Mouse (Mus musculus) forelimb bud, embryonic 11.5 days (tissue): Measurements from ENCODE around the gene Crygn.

Source experiments
- DNase-seq: peaks from one replicate; pipeline ENCODE4 v3.0.0-alpha.2; 2012; ENCODE audit warnings: low read depth, low spot score

Gene Crygn

DNA sequence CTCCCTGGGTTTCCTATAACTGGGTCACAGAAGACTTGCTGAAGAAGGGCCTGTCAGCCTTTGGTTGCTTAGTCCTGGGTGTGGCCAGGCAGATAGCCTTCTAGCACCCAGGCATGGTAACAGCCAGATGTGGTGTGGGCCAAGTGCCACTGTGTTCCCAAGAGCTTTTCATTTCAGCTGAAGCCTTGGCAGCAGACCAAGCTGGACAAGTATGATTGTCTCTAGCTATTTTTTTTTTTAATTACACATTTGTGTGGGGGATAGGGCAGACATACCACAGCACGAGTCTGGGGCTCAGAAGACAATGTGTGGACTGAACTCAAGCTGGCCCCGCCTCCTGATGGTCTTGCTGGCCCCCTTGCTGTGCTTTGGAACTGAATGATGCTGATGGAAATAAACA is 47.8 kb downstream of the Crygn start:
- no peak for DNase-seq

- DNase-seq, result no peak
These were observed 53.2 kb downstream of the Crygn start for GRCm38 (mm10) chr5:24704615-24705014.

GRCm38 (mm10) chr5:24701271-24701670 is 56.5 kb downstream of the Crygn start:
- DNase-seq, result no peak
